13 mouse cellular contexts compared by ENCODE assay signal in genomic region chr1:152231717-152232202, GRCm38 (mm10).
DNase-seq lines count a peak whose midpoint lies in the region; ATAC-seq and TF ChIP-seq lines count a peak whose summit lies in the region.
"Had no signal": no experiment of that assay in that cellular context is flagged by ENCODE, and none has a peak within 500 bp of the region (broad histone marks: within the 10 kb centered on the region; RNA-seq: fewer than 3 reads in every experiment).

No protein-coding gene starts in this region.

- no peaks in the 10 kb centered on the region; a peak in 1 of 4 replicates for H3K27me3 ChIP-seq in MEL (ENCODE audit: control insufficient read depth in 1 of 2, insufficient read depth in 2 of 2, low read length in 2 of 2)
- no peaks in the 10 kb centered on the region for H3K27me3 ChIP-seq in lung, embryonic 16.5 days (ENCODE audit: control insufficient read depth, insufficient read depth, low read depth, low read length)
- H3K27me3 ChIP-seq: liver, embryonic 15.5 days had no signal

- peak; percentile 31 to 68 (median 55) for TF ChIP-seq CTCF in MEL (IDR thresholded peaks at IDR 0.05 in 2 of 3, conservative IDR thresholded peaks at IDR 0.05 in 1 of 3; ENCODE audit: control insufficient read depth in 1 of 3, insufficient read depth in 1 of 3, low read depth in 2 of 3, low read length in 3 of 3, poor library complexity in 1 of 3, severe bottlenecking in 1 of 3)

- no peaks in the 10 kb centered on the region for H3K4me1 ChIP-seq in MEL (ENCODE audit: control insufficient read depth in 1 of 2, insufficient read depth in 2 of 2, low read length in 2 of 2)
- H3K4me1 ChIP-seq in lung, embryonic 16.5 days (replicated peaks; ENCODE audit: control insufficient read depth, insufficient read depth, low read length) = peaks cover 3% of the 10 kb centered on the region; the same call in 1 of the 2 replicates
- H3K4me1 ChIP-seq: liver, embryonic 15.5 days had no signal

- no peak overlapping the region for H3K4me3 ChIP-seq in MEL (ENCODE audit: control insufficient read depth in 1 of 2, insufficient read depth in 1 of 2, low read depth in 2 of 2, low read length in 2 of 2)
- H3K4me3 ChIP-seq in lung, embryonic 16.5 days (ENCODE audit: low read length) = no peak overlapping the region
- H3K4me3 ChIP-seq: liver, embryonic 15.5 days; myocyte had no signal

- no peak for TF ChIP-seq POLR2A in MEL (IDR thresholded peaks at IDR 0.05; ENCODE audit: control insufficient read depth in 1 of 2, insufficient read depth in 1 of 2, low read depth in 1 of 2, low read length in 2 of 2, poor library complexity in 1 of 2)

- no peak overlapping the region for H3K27ac ChIP-seq in MEL (ENCODE audit: control insufficient read depth, low read depth, low read length)
- no peak overlapping the region for H3K27ac ChIP-seq in lung, embryonic 16.5 days (ENCODE audit: low read length)
- H3K27ac ChIP-seq: liver, embryonic 15.5 days had no signal

- no peak overlapping the region for H3K4me2 ChIP-seq in lung, embryonic 16.5 days (ENCODE audit: low read depth, low read length)
- H3K4me2 ChIP-seq: liver, embryonic 15.5 days had no signal

- H3K79me2 ChIP-seq in MEL (ENCODE audit: control insufficient read depth, insufficient read depth, low read length, poor library complexity) = no peaks in the 10 kb centered on the region

- ATAC-seq in lung, embryonic 16.5 days (ENCODE audit: low read depth) = peak; percentile 28; the same call in 1 of the 2 replicates
- no peak for ATAC-seq in erythroblast, adult 5-6 weeks (replicated peaks; ENCODE audit: low FRiP score, poor library complexity, severe bottlenecking)

- 42% methylated on average over 11 of the region's 11 CpGs for WGBS in lung, embryonic 16.5 days

- TF ChIP-seq RAD21 in MEL (IDR thresholded peaks at IDR 0.05; ENCODE audit: low read depth, low read length) = peak; percentile 27

- DNase-seq in gastrocnemius, postnatal 25 days = peak; percentile 39
- DNase-seq in gastrocnemius, adult 8-10 months (ENCODE audit: low spot score in 2 of 2) = no peak
- DNase-seq in left cerebral cortex, postnatal 25 days (ENCODE audit: low spot score in 2 of 2) = peak; percentile 23 to 55
- no peak for DNase-seq in left cerebral cortex, adult 8-10 months (ENCODE audit: low spot score in 2 of 2)
- peak; percentile 6 for DNase-seq in MEL (ENCODE audit: low read depth, low spot score)
- DNase-seq in MN1 (ENCODE audit: low spot score) = no peak
- DNase-seq: kidney, adult 8-10 months; thymus, postnatal 36 days had no signal

- no peak overlapping the region for H3K9ac ChIP-seq in MEL (ENCODE audit: control insufficient read depth, low read depth, low read length, poor library complexity, severe bottlenecking)
- no peak overlapping the region for H3K9ac ChIP-seq in lung, embryonic 16.5 days (ENCODE audit: low read length)
- H3K9ac ChIP-seq: liver, embryonic 15.5 days had no signal

- no peak for TF ChIP-seq EP300 in MEL (IDR thresholded peaks at IDR 0.05; ENCODE audit: low read depth in 1 of 2, low read length in 2 of 2)

- H3K36me3 ChIP-seq in MEL (ENCODE audit: control insufficient read depth in 1 of 2, insufficient read depth in 2 of 2, low read length in 2 of 2) = no peaks in the 10 kb centered on the region
- no peaks in the 10 kb centered on the region for H3K36me3 ChIP-seq in lung, embryonic 16.5 days (ENCODE audit: control insufficient read depth, insufficient read depth, low read length)
- H3K36me3 ChIP-seq: G1E; liver, embryonic 15.5 days had no signal

- no peaks in the 10 kb centered on the region for H3K9me3 ChIP-seq in MEL (replicated peaks; ENCODE audit: insufficient read depth, low read length)
- H3K9me3 ChIP-seq in lung, embryonic 16.5 days (ENCODE audit: control insufficient read depth, low read length) = no peaks in the 10 kb centered on the region
- H3K9me3 ChIP-seq: liver, embryonic 15.5 days had no signal

- intact Hi-C loops in left cerebral cortex, postnatal 25 days (cut with DNase I) = loop anchor here (5.0 kb wide), 1 partner anchor 136 kb away; no protein-coding TSS in a partner anchor

TF ChIP-seq in MEL, 35 proteins besides CTCF, POLR2A, EP300 and RAD21:
- TF ChIP-seq SMC3 (IDR thresholded peaks at IDR 0.05; ENCODE audit: low read depth, low read length) (peak; percentile 51), SIN3A (IDR thresholded peaks at IDR 0.05; ENCODE audit: low read length) (no peak), UBTF (IDR thresholded peaks at IDR 0.05; ENCODE audit: borderline replicate concordance, insufficient read depth, low read depth, low read length) (no peak)

Comparison
In these comparisons a context has a peak if more than half of its experiments do, and no peak if none do; other contexts are left out.
1. DNase-seq: peak in gastrocnemius, postnatal 25 days (single experiment), left cerebral cortex, postnatal 25 days (2 of 2) and MEL (single experiment); none in gastrocnemius, adult 8-10 months (0 of 2), left cerebral cortex, adult 8-10 months (0 of 2) and MN1 (single experiment).